Mouse (Mus musculus) T-helper 2 cell (primary cell): ENCODE measurements at regions not wholly inside any gene's neighbourhood (a gene's known extent, or its start where the extent isn't known, plus 50 kb on each side); places are given as distances from the start of the nearest gene placed in this dataset.

Source experiments
- in situ Hi-C: fragments of 300-600 bp; cut with MboI, MseI; formaldehyde crosslinking; loops from one replicate; pipeline ENCODE4 v1.15.1; 2025; ENCODE audit warnings: high pct_unique_total_duplicates

GRCm38 (mm10) chr8:12502856-12503255, 70.0 kb upstream of the Spaca7 start:
- in situ Hi-C loops = loop anchor here (10.0 kb wide), 1 partner anchor 1628 kb away; no protein-coding TSS in a partner anchor

DNA sequence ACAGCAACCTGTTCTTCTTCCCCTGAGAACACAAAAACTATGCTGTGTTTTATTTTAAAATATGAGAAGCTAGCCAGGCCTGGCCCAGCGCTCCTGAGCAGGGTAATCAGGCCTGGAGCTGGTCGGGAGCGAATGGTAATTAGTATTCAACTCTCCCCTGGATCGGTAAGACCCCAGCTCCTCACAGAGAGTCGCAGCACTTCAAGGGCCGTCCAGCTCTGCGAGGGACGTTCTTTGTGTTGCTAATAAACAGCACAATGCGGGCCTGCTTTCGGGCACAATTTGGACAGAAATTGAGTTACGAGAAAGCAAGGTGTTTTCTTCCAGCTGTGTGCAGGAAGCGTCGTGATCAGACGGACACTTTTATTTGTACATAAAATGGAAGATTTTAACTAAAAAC, 69.5 kb upstream of the Spaca7 start:
- in situ Hi-C loops = loop anchor here (10.0 kb wide), 1 partner anchor 1629 kb away; no protein-coding TSS in a partner anchor

DNA sequence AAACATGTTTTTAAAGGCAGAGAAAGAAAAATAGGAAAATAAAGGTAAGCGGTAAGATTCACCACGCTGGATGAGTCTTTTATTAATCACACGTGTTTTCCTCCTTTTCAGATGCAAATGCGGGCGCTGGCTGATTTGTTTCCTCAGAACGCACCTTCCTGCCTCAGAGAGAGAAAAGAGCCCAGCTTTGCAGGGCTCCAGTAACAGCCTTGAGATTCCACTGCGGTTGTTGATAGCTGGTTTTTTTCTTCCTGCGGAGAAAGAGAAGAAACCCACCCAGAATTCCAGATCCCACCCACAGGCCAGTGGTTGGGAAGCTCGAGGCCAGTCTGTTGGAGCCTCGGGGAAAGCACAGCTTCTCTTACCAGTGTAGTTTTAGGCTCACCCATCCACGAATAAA, 68.6 kb upstream of the Spaca7 start:
- in situ Hi-C loops = loop anchor here (10.0 kb wide), 1 partner anchor 1629 kb away; no protein-coding TSS in a partner anchor

DNA sequence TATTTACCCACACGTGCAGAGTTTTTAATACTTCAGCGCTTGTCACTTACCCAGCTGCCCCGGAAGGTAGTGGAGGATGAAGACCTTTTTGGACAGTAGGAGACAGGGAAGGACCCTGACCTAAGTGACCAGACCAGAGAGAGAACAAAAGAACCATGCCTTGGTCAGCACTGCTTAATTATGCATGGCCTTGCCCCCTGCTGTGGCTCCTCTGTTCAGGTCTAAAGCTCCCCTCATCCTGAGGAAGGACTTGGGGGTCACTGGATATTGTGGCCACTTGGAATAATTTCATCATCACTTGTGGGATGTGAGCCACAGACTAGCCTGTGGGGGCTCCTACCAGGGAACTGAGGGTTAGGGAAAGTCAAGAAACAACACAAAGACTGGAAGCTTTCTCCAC, 68.1 kb upstream of the Spaca7 start:
- in situ Hi-C loops = loop anchor here (10.0 kb wide), 1 partner anchor 1630 kb away; no protein-coding TSS in a partner anchor

- in situ Hi-C loops = no loop called here
These were observed 62.6 kb upstream of the Spaca7 start for GRCm38 (mm10) chr8:12510233-12510632.

- in situ Hi-C loops = no loop called here
These were observed 59.8 kb upstream of the Spaca7 start for GRCm38 (mm10) chr8:12513042-12513441.

- in situ Hi-C loops = no loop called here
These were observed 58.7 kb upstream of the Spaca7 start for GRCm38 (mm10) chr8:12514138-12514537.

DNA sequence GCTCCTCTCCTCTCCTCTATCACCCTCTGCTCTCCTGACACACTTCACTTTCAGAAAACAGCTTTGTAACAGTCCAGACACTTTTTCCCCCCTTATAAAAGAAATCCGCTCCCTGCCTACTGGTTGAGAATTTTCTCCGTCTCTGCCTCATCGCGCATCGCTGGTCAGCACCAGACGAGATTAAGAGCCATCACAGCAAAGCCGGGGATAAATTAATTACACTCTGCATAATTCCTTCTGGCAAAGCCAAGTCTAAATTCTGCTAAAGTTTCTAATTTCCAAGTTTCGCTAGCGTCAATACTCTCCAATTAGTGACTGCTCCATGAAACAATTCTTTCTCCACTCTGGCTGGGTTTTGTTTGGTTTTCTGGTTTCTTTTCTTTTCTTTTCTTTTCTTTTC, 51.2 kb upstream of the Spaca7 start:
- in situ Hi-C loops = no loop called here
